Mouse (Mus musculus): ENCODE results near the gene Nfe2.
A peak's percentile ranks its signal among the peaks of the same experiment; 100 is the strongest.

Nfe2 gene

DNA sequence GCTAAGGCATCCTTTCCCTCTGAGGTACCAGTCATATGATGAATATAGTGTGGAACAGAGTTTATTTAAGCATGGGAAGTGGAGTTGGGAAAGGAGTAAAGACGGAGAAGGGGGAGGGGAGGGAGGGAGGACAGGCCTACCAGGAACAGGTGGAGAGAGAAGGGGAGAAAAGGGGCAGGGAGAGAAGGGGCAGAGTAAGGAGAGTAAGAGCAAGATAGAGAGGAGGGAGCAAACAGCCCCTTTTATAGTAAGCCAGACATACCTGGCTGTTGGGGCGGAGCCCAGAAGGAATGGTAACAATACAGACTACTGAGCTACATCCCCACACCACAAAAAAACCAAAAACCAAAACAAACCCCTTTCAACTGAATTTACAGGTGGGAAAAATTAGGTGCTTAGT lies 42.2 kb downstream of the Nfe2 start:
- no peak for DNase-seq (ENCODE audit: low spot score in 2 of 2)

DNA sequence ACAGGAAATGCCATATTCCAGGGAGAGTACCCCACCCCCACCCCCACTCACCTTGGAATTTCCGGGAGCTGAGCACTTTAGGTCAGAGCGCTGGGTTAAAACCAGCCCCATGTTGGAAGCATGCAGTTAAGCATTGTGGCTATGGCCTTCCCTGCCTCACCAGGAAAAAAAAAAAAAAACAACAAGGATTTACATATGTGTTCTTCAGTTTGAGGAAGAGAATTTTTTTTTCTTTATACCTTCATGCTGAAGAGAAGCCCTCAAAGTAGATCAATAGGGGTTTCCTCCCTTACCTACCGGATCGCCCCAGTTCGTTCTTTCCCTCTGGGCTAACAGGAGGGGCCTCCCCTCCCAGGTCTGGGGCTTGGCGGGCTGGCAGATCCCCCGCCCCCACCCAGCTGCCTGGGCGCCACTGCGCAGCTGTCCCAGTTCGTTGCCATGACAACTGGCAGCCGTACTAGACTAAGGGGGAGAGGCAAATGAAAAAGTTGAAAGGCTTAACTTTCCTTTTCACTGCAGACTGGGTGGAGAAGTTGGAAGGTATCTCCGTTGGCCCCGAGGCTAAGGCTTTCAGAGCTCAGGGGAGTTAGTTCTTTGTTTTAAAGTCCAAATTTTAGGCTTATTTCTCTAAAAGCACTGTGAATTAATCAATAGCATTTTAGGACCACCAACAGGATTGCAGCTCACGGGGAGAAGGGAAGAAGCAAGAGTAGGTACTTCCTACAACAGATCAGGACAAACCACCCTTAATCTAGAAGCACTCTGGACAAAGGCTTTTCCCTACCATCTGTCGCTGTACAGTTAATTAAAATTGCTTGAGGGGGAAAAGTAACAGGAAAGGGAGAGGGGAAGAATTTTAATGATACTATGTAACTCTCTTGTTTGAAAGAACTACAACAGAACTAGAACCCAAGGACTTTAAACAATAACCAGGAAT lies 43.0 kb downstream of the Nfe2 start:
- peak; percentile 67 to 80 for DNase-seq (ENCODE audit: low spot score in 2 of 2)

GRCm38 (mm10) chr15:103214149-103214548 lies 44.1 kb downstream of the Nfe2 start:
- DNase-seq (ENCODE audit: low spot score in 2 of 2), result no peak

GRCm38 (mm10) chr15:103205156-103205555 lies 53.0 kb downstream of the Nfe2 start:
- DNase-seq (ENCODE audit: low spot score in 2 of 2), result no peak

DNA sequence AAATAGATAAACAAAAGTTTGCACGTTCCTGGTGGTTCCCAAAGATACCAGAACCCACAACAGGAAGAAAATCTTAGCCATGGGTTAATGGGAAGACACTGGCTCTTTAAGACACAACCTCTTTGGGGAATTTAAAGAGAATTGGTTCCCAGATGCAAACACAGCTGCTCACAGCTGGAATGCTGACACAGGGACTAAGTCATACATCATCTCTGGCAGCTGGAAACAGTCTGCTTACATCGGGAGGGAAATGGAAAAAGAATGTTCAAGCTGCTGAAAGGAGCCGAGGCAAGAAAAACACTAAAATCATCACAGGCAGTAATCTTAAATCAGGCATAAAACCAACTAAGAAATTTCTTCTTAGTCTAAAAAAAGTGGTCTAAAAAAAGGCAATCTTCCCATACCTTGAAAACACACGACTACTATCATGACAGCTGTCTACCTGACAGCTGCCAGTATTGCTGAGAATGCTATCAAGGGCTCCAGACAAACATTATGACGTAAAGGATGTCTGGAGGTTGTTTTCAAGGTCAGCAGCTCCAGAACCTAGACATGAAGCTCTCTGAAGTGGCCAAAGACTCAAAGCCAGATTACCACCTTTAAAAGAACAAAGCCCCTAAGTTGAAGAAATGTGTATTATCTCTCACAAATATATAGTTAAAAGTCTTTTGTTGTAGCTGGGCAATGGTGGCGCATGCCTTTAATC lies 56.0 kb downstream of the Nfe2 start:
- no peak for DNase-seq (ENCODE audit: low spot score in 2 of 2)

Measured in spleen, postnatal 4 days (tissue).